Mouse (Mus musculus): Measurements from ENCODE around the gene Gm10097. TPM values are rescaled to one million over a fixed set of nuclear protein-coding genes. Genes with fewer than 3 reads are reported as not detected.

Gm10097 gene
- polyA plus RNA-seq (2011; ENCODE audit: insufficient read depth, insufficient read length, low replicate concordance, missing spikeins): not detected in 2 replicates

DNA sequence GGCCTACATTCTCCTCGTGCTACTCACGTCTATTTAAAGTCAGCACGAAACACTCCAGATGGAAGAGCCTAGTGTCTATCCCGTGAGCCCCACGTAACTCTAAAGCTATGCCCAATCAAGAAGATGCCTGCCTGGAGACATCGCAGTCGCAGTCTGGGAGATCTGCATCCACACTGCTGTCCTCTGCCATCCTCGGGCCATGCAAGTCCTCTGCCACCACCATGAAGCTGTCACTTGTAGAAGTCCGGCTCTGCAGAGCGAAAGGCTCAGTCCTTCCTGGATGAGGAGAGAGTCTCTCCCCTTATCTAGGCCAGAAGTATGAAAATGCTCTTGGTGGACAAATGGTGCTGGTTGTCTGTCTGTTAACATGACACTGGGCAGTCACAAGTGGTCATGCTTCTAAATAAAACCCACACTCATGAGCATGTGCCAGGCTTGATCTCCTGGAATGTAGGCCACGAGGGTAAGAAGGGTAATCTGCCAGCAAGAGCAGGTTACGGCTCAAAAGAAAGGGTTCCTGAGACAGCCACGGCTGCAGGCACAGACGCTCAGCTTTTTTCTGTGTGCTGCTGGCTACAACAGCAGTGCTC lies at the start of gene Gm10097:
Gene Gm10097 (plus strand): TSS at position 517 of the 590 bp plus-strand sequence.
- H3K27ac ChIP-seq (ENCODE audit: control insufficient read depth, insufficient read depth, low read depth, low read length, poor library complexity): no peak within 1 kb of the TSS
- H3K4me3 ChIP-seq (replicated peaks; ENCODE audit: control insufficient read depth, low read depth, low read length): no peak within 1 kb of the TSS
- TF ChIP-seq POLR2A (IDR thresholded peaks at IDR 0.05; ENCODE audit: borderline replicate concordance, control insufficient read depth, low read depth, low read length) (no peak), CTCF (IDR thresholded peaks at IDR 0.05; ENCODE audit: control insufficient read depth, insufficient read depth, low read length) (no peak)
- no peaks in the 10 kb centered on the region for H3K4me1 ChIP-seq (ENCODE audit: control insufficient read depth, insufficient read depth, low read length)
- WGBS: 88% methylated on average over 14 of the region's 14 CpGs

DNA sequence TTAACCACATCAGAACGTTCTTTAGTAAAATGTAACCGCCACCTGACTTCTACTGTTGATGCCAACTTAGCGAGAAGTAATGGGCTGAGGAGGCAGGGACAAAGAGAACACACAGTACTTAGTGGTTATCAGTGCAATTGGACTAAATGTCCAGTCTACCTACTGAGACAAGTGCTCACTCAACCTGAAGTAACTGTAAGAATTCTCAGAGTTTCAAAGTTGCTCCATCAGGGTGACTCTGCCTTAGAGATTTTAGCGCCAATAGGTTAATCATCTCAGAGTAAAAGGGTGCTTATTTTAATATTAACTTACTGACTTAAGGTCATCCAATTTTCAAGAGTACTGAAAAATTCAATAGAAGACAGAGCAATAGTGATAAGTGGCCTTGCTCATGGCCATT lies 43.1 kb upstream of the Gm10097 start:
- Histone ChIP-seq H3K4me3 (replicated peaks; ENCODE audit: control insufficient read depth, low read depth, low read length) (no peak overlapping the region), H3K27ac (ENCODE audit: control insufficient read depth, insufficient read depth, low read depth, low read length, poor library complexity) (no peak overlapping the region), H3K4me1 (ENCODE audit: control insufficient read depth, insufficient read depth, low read length) (no peaks in the 10 kb centered on the region)
- TF ChIP-seq CTCF (IDR thresholded peaks at IDR 0.05; ENCODE audit: control insufficient read depth, insufficient read depth, low read length) (no peak), POLR2A (IDR thresholded peaks at IDR 0.05; ENCODE audit: borderline replicate concordance, control insufficient read depth, low read depth, low read length) (no peak)
- WGBS: 88% methylated on average over 4 of the region's 4 CpGs

DNA sequence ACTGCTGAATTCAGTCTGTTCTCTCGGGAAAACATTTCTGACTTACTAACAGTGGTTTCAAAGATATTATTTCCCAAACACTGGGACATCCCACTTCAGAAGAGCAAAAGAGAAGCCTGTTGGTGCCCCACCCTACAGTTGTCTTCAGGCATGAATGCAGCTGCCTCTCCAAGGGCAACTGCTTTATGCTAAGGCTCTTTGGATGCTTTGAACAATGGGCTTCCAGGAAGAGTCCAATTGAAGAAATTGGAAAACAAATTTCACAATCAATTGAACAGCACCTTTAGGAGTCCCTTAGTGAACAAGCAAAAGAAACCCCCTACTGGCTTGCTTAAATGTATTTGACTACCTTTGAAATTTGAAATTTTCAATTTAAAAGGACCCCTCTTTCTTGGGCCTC lies 41.8 kb upstream of the Gm10097 start:
- H3K4me1 ChIP-seq (ENCODE audit: control insufficient read depth, insufficient read depth, low read length): no peaks in the 10 kb centered on the region
- no peak overlapping the region for H3K4me3 ChIP-seq (replicated peaks; ENCODE audit: control insufficient read depth, low read depth, low read length)
- TF ChIP-seq CTCF (IDR thresholded peaks at IDR 0.05; ENCODE audit: control insufficient read depth, insufficient read depth, low read length) (no peak), POLR2A (IDR thresholded peaks at IDR 0.05; ENCODE audit: borderline replicate concordance, control insufficient read depth, low read depth, low read length) (no peak)
- WGBS: 89% methylated on average over 1 of the region's 1 CpGs
- H3K27ac ChIP-seq (ENCODE audit: control insufficient read depth, insufficient read depth, low read depth, low read length, poor library complexity): no peak overlapping the region

DNA sequence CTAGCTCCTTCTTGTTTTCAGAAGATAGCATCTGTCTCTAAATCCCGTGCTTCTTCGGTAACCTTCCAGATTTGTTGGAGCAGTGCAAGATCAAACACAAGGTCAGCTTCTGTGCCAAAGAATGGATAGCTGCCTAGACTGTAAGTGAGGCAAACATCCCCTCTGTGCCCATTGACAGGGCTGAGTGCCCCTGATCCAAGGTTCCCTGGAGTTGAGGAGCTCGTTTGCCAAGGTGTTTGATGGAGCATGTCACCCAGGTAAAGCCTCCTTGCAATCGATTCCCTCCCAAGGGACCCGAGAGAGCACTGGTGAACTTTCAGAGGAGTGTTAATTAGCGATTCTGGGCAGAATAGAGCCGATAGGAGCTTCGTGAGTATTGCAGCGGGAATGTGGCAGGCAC lies 40.7 kb upstream of the Gm10097 start:
- Histone ChIP-seq H3K4me1 (ENCODE audit: control insufficient read depth, insufficient read depth, low read length) (no peaks in the 10 kb centered on the region), H3K27ac (ENCODE audit: control insufficient read depth, insufficient read depth, low read depth, low read length, poor library complexity) (no peak overlapping the region), H3K4me3 (replicated peaks; ENCODE audit: control insufficient read depth, low read depth, low read length) (no peak overlapping the region)
- TF ChIP-seq CTCF (IDR thresholded peaks at IDR 0.05; ENCODE audit: control insufficient read depth, insufficient read depth, low read length): no peak
- no peak for TF ChIP-seq POLR2A (IDR thresholded peaks at IDR 0.05; ENCODE audit: borderline replicate concordance, control insufficient read depth, low read depth, low read length)
- WGBS: 91% methylated on average over 9 of the region's 9 CpGs

DNA sequence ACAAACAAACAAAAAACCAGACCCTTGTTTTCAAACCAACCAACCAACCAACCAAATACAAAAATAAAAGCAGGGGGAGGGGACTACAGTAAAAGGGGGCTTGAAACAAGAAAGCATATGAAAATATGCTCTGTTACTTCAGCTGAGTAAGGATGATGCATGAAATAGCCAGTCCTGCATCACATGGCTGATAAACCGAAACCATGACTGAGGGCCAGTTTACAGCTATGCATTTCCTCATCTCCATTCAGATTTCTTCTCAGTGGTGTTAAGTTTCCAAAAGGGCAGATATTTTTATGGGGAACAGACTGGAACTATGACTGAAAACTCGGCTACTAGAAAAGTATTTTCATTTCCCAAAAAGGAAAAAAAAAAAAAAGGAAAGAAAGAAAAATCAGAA lies 39.8 kb upstream of the Gm10097 start:
- H3K27ac ChIP-seq (ENCODE audit: control insufficient read depth, insufficient read depth, low read depth, low read length, poor library complexity): no peak overlapping the region
- H3K4me1 ChIP-seq (ENCODE audit: control insufficient read depth, insufficient read depth, low read length): no peaks in the 10 kb centered on the region
- H3K4me3 ChIP-seq (replicated peaks; ENCODE audit: control insufficient read depth, low read depth, low read length): no peak overlapping the region
- TF ChIP-seq POLR2A (IDR thresholded peaks at IDR 0.05; ENCODE audit: borderline replicate concordance, control insufficient read depth, low read depth, low read length): no peak
- TF ChIP-seq CTCF (IDR thresholded peaks at IDR 0.05; ENCODE audit: control insufficient read depth, insufficient read depth, low read length): no peak
- 82% methylated on average over 2 of the region's 2 CpGs for WGBS

DNA sequence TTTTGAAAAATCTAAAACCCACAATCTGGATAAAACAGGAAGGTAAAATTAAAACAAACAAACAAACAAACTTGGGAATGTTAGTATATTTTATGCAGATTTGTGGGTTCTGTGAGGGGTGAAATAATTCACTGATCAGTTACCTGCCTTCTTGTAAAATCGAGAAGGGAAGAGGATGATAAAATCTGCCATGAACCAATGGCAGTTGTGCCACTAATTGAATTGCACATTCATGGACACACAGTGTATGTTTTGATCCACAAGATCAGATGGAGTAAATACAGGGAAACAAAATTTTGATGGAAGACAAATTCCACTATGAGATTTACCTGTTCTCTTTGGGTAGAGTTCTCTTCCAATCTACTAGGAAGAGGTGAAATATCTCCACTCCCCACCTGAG lies 39.1 kb upstream of the Gm10097 start:
- H3K4me3 ChIP-seq (replicated peaks; ENCODE audit: control insufficient read depth, low read depth, low read length): no peak overlapping the region
- TF ChIP-seq POLR2A (IDR thresholded peaks at IDR 0.05; ENCODE audit: borderline replicate concordance, control insufficient read depth, low read depth, low read length) (no peak), CTCF (IDR thresholded peaks at IDR 0.05; ENCODE audit: control insufficient read depth, insufficient read depth, low read length) (no peak)
- no peaks in the 10 kb centered on the region for H3K4me1 ChIP-seq (ENCODE audit: control insufficient read depth, insufficient read depth, low read length)
- no peak overlapping the region for H3K27ac ChIP-seq (ENCODE audit: control insufficient read depth, insufficient read depth, low read depth, low read length, poor library complexity)
- WGBS: 83% methylated on average over 1 of the region's 1 CpGs

DNA sequence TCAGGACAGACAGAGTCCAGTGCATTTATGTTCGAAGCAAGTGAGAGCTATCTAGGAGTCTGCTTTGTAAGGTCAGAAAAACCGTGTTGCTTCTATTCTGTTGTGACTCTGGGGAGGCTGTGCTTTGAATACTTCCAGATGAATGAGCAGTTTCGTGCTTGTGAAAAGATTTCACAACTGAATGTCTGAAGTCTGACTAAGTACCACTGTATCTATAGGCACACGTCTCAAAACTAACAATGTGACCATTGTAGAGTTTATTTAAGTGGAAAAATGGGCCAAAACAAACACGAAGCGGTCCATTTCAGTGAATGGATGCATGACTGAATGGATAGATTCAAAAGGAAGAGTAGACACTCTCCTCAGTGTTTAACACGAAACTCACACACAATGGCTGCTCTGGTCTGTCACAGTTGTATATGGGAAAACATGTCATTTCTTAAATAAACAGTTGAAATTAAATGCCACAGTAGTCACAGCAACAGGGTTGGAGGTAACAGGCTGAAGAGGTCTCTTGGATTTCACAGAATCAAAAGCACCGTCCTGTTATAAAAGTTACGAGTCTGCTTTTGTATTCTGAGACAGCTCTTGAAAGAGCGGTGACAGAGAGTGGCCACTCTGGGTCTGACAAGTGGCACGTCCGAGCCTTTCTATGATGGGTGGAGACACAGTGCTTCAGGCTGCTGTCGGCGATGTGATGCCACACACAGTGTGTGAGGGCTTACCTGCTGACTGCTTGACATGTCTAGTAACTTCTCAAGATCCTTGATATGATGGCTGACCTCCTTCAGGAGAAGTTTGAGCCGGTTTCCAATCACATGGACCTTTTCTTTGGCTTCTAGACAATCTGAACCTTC lies 36.6 kb upstream of the Gm10097 start:
- H3K4me3 ChIP-seq (replicated peaks; ENCODE audit: control insufficient read depth, low read depth, low read length): no peak overlapping the region
- no peaks in the 10 kb centered on the region for H3K4me1 ChIP-seq (ENCODE audit: control insufficient read depth, insufficient read depth, low read length)
- no peak overlapping the region for H3K27ac ChIP-seq (ENCODE audit: control insufficient read depth, insufficient read depth, low read depth, low read length, poor library complexity)
- 91% methylated on average over 15 of the region's 15 CpGs for WGBS
- no peak for TF ChIP-seq POLR2A (IDR thresholded peaks at IDR 0.05; ENCODE audit: borderline replicate concordance, control insufficient read depth, low read depth, low read length)
- TF ChIP-seq CTCF (IDR thresholded peaks at IDR 0.05; ENCODE audit: control insufficient read depth, insufficient read depth, low read length): no peak

DNA sequence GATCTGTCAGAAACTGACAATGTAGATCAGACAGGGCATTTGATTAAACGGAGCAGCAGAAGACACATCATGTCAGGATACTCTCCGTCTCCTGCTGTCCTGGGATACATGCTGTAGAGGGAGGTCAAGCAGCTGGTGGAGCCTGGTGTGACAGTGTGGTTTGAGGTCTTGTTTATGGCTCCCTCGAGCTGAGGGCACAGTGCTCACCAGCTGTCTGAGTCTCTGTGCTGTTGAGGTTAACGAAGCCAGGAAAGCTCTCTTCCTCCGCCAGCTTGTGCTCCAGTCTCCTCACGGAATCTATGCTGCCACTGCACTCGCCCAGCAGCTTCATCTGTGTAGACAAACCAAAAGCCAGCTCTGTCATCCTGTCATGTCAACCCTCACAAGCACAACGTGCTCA lies 27.7 kb upstream of the Gm10097 start:
- WGBS: 82% methylated on average over 8 of the region's 8 CpGs
- Histone ChIP-seq H3K4me3 (replicated peaks; ENCODE audit: control insufficient read depth, low read depth, low read length) (no peak overlapping the region), H3K4me1 (ENCODE audit: control insufficient read depth, insufficient read depth, low read length) (peaks cover 4% of the 10 kb centered on the region; the same call in 1 of the 2 replicates), H3K27ac (ENCODE audit: control insufficient read depth, insufficient read depth, low read depth, low read length, poor library complexity) (no peak overlapping the region)
- TF ChIP-seq POLR2A (IDR thresholded peaks at IDR 0.05; ENCODE audit: borderline replicate concordance, control insufficient read depth, low read depth, low read length): no peak
- no peak for TF ChIP-seq CTCF (IDR thresholded peaks at IDR 0.05; ENCODE audit: control insufficient read depth, insufficient read depth, low read length)
